Mouse (Mus musculus) ES-E14 (cell line): ENCODE measurements around the gene Nanos3.

Experiments used
- CHD2 ChIP-seq: IDR thresholded peaks from 2 replicates; pipeline ENCODE4 v1.6.1; 2014; ENCODE audit warnings: mild to moderate bottlenecking, low read depth, low read length, inconsistent platforms
- ZNF384 ChIP-seq: IDR thresholded peaks from 2 replicates; pipeline ENCODE4 v1.6.1; 2012; ENCODE audit warnings: low read depth, low read length, inconsistent platforms

GRCm38 (mm10) chr8:84202938-84203917, 18.2 kb upstream of the Nanos3 start:
- TF ChIP-seq ZNF384: no peak
- no peak for TF ChIP-seq CHD2
